Mouse (Mus musculus) heart, embryonic 13.5 days (tissue): Measurements from ENCODE around the gene Pfas. TPM values are rescaled to one million over a fixed set of nuclear protein-coding genes. Genes with fewer than 3 reads are reported as not detected.

ENCODE experiments used
- ATAC-seq: fragments of 200-750 bp; cut with Nextera tagmentation; 2 replicates; pipeline ENCODE4 v1.8.0; 2017; ENCODE audit warnings: moderate TSS enrichment; ENCODE audit not compliant: insufficient number of reproducible peaks, low FRiP score, low TSS enrichment; ENCODE audit errors: extremely low read depth
- H3K27ac ChIP-seq: fragments of 300-500 bp; sonication (generic); replicated peaks from 2 replicates; pipeline ENCODE4 v1.5.1; 2015; ENCODE audit warnings: moderate library complexity, mild to moderate bottlenecking, inconsistent platforms
- H3K27me3 ChIP-seq: fragments of 300-500 bp; sonication (generic); replicated peaks from 2 replicates; pipeline ENCODE4 v1.6.1; 2015; ENCODE audit warnings: mild to moderate bottlenecking, inconsistent platforms
- H3K36me3 ChIP-seq: fragments of 300-500 bp; sonication (generic); 2 replicates; pipeline ENCODE4 v1.6.1; 2015; ENCODE audit warnings: mild to moderate bottlenecking, inconsistent platforms
- H3K4me1 ChIP-seq: fragments of 300-500 bp; sonication (generic); 2 replicates; pipeline ENCODE4 v1.6.1; 2015; ENCODE audit warnings: inconsistent platforms
- H3K4me2 ChIP-seq: fragments of 300-500 bp; sonication (generic); 2 replicates; pipeline ENCODE4 v1.6.1; 2015; ENCODE audit warnings: inconsistent platforms, mild to moderate bottlenecking, moderate library complexity
- H3K4me3 ChIP-seq: fragments of 300-500 bp; sonication (generic); 2 replicates; pipeline ENCODE4 v1.5.1; 2015; ENCODE audit warnings: moderate library complexity, mild to moderate bottlenecking, inconsistent platforms
- H3K9ac ChIP-seq: fragments of 300-500 bp; sonication (generic); 2 replicates; pipeline ENCODE4 v1.6.1; 2015; ENCODE audit warnings: inconsistent platforms, mild to moderate bottlenecking, moderate library complexity
- H3K9me3 ChIP-seq: fragments of 300-500 bp; sonication (generic); 2 replicates; pipeline ENCODE4 v1.6.1; 2016; ENCODE audit warnings: inconsistent platforms
- WGBS: fragments of 180-500 bp; shearing (Covaris S2); methylation state at CpG from one replicate; pipeline ENCODE4 v1.1.7; 2015; ENCODE audit warnings: mixed read lengths; 5-methylcytosine and 5-hydroxymethylcytosine counted together
- polyA plus RNA-seq: library from polyadenylated mRNA; unstranded; fragments of >200 nt; fragmentation: Nextera tagmentation; extraction: Ambion mirVana; gene quantifications from 2 replicates; pipeline ENCODE4 v1.2.1, GENCODE M21; 2015

The Pfas gene
- polyA plus RNA-seq, result 19.9 and 20.3 TPM in 2 replicates

GRCm38 (mm10) chr11:69008182-69009121 lies at the start of gene Pfas:
Pfas (minus strand) TSS chr11:69008460.
- Histone ChIP-seq H3K27ac (peak within 1 kb of the TSS; percentile 59), H3K36me3 (0 out of 2 replicates have a peak, but pooled peaks cover under 1% of the 10 kb centered on the region), H3K4me3 (peak within 1 kb of the TSS; percentile 72), H3K4me1 (peaks cover 24% of the 10 kb centered on the region), H3K27me3 (no peaks in the 10 kb centered on the region), H3K9me3 (no peaks in the 10 kb centered on the region), H3K4me2 (peak within 1 kb of the TSS; percentile 83), H3K9ac (peak within 1 kb of the TSS; percentile 84)
- WGBS, result 8% methylated on average over 38 of the region's 38 CpGs
- peak; percentile 64 for ATAC-seq

GRCm38 (mm10) chr11:69053848-69054247 lies 45.6 kb upstream of the Pfas start:
- no peak overlapping the region for H3K27ac ChIP-seq
- ATAC-seq, result no peak
- no peaks in the 10 kb centered on the region for H3K9me3 ChIP-seq
- no peak overlapping the region for H3K4me3 ChIP-seq
- H3K4me2 ChIP-seq, result no peak overlapping the region
- H3K9ac ChIP-seq, result no peak overlapping the region
- peaks cover 46% of the 10 kb centered on the region for H3K36me3 ChIP-seq
- 73% methylated on average over 3 of the region's 3 CpGs for whole genome bisulfite sequencing
- H3K27me3 ChIP-seq, result no peaks in the 10 kb centered on the region
- H3K4me1 ChIP-seq, result peaks cover 19% of the 10 kb centered on the region

- WGBS, result 89% methylated on average over 2 of the region's 2 CpGs
- Histone ChIP-seq H3K4me2 (no peak overlapping the region), H3K9ac (no peak overlapping the region), H3K36me3 (peaks cover 55% of the 10 kb centered on the region), H3K4me3 (no peak overlapping the region), H3K27ac (no peak overlapping the region), H3K9me3 (no peaks in the 10 kb centered on the region), H3K27me3 (no peaks in the 10 kb centered on the region), H3K4me1 (peaks cover 16% of the 10 kb centered on the region)
- no peak for ATAC-seq
Measured at GRCm38 (mm10) chr11:69052824-69053421, 44.7 kb upstream of the Pfas start.

GRCm38 (mm10) chr11:69051771-69052170 lies 43.5 kb upstream of the Pfas start:
- Histone ChIP-seq H3K4me2 (no peak overlapping the region), H3K27me3 (no peaks in the 10 kb centered on the region), H3K9ac (no peak overlapping the region), H3K9me3 (no peaks in the 10 kb centered on the region), H3K27ac (no peak overlapping the region), H3K36me3 (peaks cover 61% of the 10 kb centered on the region), H3K4me3 (no peak overlapping the region), H3K4me1 (peaks cover 24% of the 10 kb centered on the region)
- WGBS, result 85% methylated on average over 4 of the region's 4 CpGs
- no peak for ATAC-seq

GRCm38 (mm10) chr11:69050748-69051147 lies 42.5 kb upstream of the Pfas start:
- H3K9ac ChIP-seq, result no peak overlapping the region
- peaks cover 61% of the 10 kb centered on the region for H3K36me3 ChIP-seq
- 92% methylated on average over 8 of the region's 8 CpGs for WGBS
- H3K4me3 ChIP-seq, result no peak overlapping the region
- H3K27ac ChIP-seq, result no peak overlapping the region
- H3K4me2 ChIP-seq, result no peak overlapping the region
- H3K4me1 ChIP-seq, result peaks cover 30% of the 10 kb centered on the region
- H3K27me3 ChIP-seq, result no peaks in the 10 kb centered on the region
- no peak for ATAC-seq
- H3K9me3 ChIP-seq, result no peaks in the 10 kb centered on the region

- Histone ChIP-seq H3K27me3 (no peaks in the 10 kb centered on the region), H3K36me3 (peaks cover 47% of the 10 kb centered on the region), H3K27ac (no peak overlapping the region), H3K9me3 (no peaks in the 10 kb centered on the region), H3K4me2 (no peak overlapping the region), H3K4me3 (no peak overlapping the region), H3K4me1 (peaks cover 30% of the 10 kb centered on the region), H3K9ac (peak overlapping the region; percentile 29)
- ATAC-seq, result no peak
- WGBS, result 89% methylated on average over 14 of the region's 14 CpGs
Measured at GRCm38 (mm10) chr11:69048151-69048550, 39.9 kb upstream of the Pfas start.

GRCm38 (mm10) chr11:69047592-69047991 lies 39.3 kb upstream of the Pfas start:
- WGBS, result 84% methylated on average over 12 of the region's 12 CpGs
- no peaks in the 10 kb centered on the region for H3K27me3 ChIP-seq
- peak overlapping the region; percentile 79 for H3K4me2 ChIP-seq
- H3K9me3 ChIP-seq, result no peaks in the 10 kb centered on the region
- peak overlapping the region; percentile 48 for H3K9ac ChIP-seq
- ATAC-seq, result no peak
- H3K4me3 ChIP-seq, result peak overlapping the region; percentile 67
- peaks cover 45% of the 10 kb centered on the region for H3K36me3 ChIP-seq
- H3K27ac ChIP-seq, result no peak overlapping the region
- peaks cover 30% of the 10 kb centered on the region for H3K4me1 ChIP-seq

GRCm38 (mm10) chr11:69046395-69046774 lies 38.1 kb upstream of the Pfas start:
- Histone ChIP-seq H3K9ac (peak overlapping the region; percentile 86), H3K4me1 (peaks cover 30% of the 10 kb centered on the region), H3K4me2 (peak overlapping the region; percentile 79), H3K36me3 (peaks cover 40% of the 10 kb centered on the region), H3K27ac (peak overlapping the region; percentile 93), H3K4me3 (peak overlapping the region; percentile 67), H3K27me3 (no peaks in the 10 kb centered on the region), H3K9me3 (no peaks in the 10 kb centered on the region)
- WGBS, result 11% methylated on average over 9 of the region's 9 CpGs
- no peak for ATAC-seq

GRCm38 (mm10) chr11:69045531-69046394 lies 37.5 kb upstream of the Pfas start, which contains the start of gene Aurkb:
Aurkb (plus strand) TSS chr11:69045647.
- Histone ChIP-seq H3K9me3 (no peaks in the 10 kb centered on the region), H3K9ac (peak within 1 kb of the TSS; percentile 86), H3K4me3 (peak within 1 kb of the TSS; percentile 67), H3K27me3 (no peaks in the 10 kb centered on the region), H3K4me2 (peak within 1 kb of the TSS; percentile 79), H3K36me3 (peaks cover 34% of the 10 kb centered on the region), H3K4me1 (peaks cover 30% of the 10 kb centered on the region), H3K27ac (peak within 1 kb of the TSS; percentile 93)
- under 1% methylated on average over 54 of the region's 54 CpGs for WGBS
- peak; percentile 53; the same call in 1 of the 2 replicates for ATAC-seq

- ATAC-seq, result no peak
- WGBS, result 75% methylated on average over 5 of the region's 5 CpGs
- Histone ChIP-seq H3K4me1 (peaks cover 32% of the 10 kb centered on the region), H3K4me2 (peak overlapping the region; percentile 70; the same call in 1 of the 2 replicates), H3K36me3 (peaks cover 31% of the 10 kb centered on the region), H3K4me3 (peak overlapping the region; percentile 85), H3K27ac (no peak overlapping the region), H3K27me3 (no peaks in the 10 kb centered on the region), H3K9me3 (no peaks in the 10 kb centered on the region), H3K9ac (no peak overlapping the region)
Measured at GRCm38 (mm10) chr11:69038173-69038572, 29.9 kb upstream of the Pfas start.
